Mouse (Mus musculus) ES-Bruce4 (cell line): ENCODE results near the gene Pcdh19.

Source experiments
- CTCF ChIP-seq: IDR thresholded peaks from one replicate; pipeline ENCODE4 v1.8.1; 2011; ENCODE audit warnings: low read depth, low read length
- EP300 ChIP-seq: IDR thresholded peaks from 2 replicates; pipeline ENCODE4 v1.6.1; 2011; ENCODE audit warnings: low read depth, low read length; ENCODE audit not compliant: insufficient read depth

DNA sequence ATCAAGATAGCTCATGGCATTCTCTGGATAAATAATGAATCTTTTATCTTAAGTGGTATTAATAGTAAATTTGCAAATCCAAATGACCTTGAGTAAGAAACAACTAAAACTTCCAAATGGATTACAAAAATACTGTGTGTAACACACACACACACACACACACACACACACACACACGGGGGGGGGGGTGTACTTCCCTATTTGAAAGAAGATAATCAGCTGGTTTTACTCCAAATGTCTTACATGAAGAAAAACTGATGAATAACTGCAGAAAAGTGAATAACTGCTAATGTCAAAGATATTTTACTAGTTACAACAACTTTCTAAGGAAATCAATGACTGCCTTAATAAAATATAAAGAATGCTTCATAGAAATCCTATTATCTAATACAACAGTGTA is 70.6 kb downstream of the Pcdh19 start:
- TF ChIP-seq EP300 (no peak), CTCF (no peak)
